Comparison of ENCODE assay signal across 12 mouse cellular contexts in the genomic region with DNA sequence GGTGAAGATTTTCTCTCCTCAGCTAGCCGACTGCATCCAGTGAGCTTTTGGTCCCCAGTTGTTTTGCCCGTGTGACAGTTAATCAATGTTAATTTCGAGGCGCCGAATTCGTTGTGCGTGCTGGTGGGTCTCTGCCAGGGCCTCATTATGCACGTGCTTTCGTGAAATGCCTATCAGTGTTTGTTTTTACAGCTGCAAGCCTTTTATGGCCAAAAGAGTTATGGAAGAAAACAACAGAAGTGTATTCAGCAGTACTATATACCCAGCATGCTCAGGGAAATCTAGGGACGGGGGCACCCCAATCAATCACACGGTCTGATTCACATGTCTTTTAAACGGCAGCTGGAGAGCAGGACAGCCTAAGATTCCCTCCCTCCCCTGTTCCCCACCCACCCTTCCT.
A peak's percentile ranks its signal among the peaks of the same experiment; 100 is the strongest.
DNase-seq lines count a peak whose midpoint lies in the region; ATAC-seq lines count a peak whose summit lies in the region.
"Had no signal": no experiment of that assay in that cellular context is flagged by ENCODE, and none has a peak within 500 bp of the region (broad histone marks: within the 10 kb centered on the region; RNA-seq: fewer than 3 reads in every experiment).

No protein-coding gene starts in this region.

- 0 out of 2 replicates have a peak overlapping the region, but pooled peaks have one; percentile 30 for H3K27ac ChIP-seq in midbrain, embryonic 15.5 days
- no peak overlapping the region for H3K27ac ChIP-seq in midbrain, embryonic 10.5 days (replicated peaks)
- H3K27ac ChIP-seq in forebrain, embryonic 14.5 days (ENCODE audit: low read depth, low read length) = peak overlapping the region; percentile 66; the same call in 1 of the 2 replicates
- no peak overlapping the region for H3K27ac ChIP-seq in hindbrain, embryonic 16.5 days (ENCODE audit: low read depth, low read length)
- H3K27ac ChIP-seq in intestine, embryonic 16.5 days (ENCODE audit: low read length) = no peak overlapping the region
- H3K27ac ChIP-seq: liver, embryonic 12.5 days had no signal

- H3K4me2 ChIP-seq in midbrain, embryonic 15.5 days = peak overlapping the region; percentile 32
- H3K4me2 ChIP-seq in forebrain, embryonic 14.5 days (ENCODE audit: low read length) = peak overlapping the region; percentile 31; the same call in 1 of the 2 replicates
- H3K4me2 ChIP-seq in hindbrain, embryonic 16.5 days (ENCODE audit: low read length) = peak overlapping the region; percentile 40; the same call in 1 of the 2 replicates
- H3K4me2 ChIP-seq in intestine, embryonic 16.5 days (ENCODE audit: low read depth, low read length) = no peak overlapping the region
- H3K4me2 ChIP-seq: liver, embryonic 12.5 days had no signal

- no peak for DNase-seq in midbrain, embryonic 10.5 days (ENCODE audit: low spot score)
- peak; percentile 82 for DNase-seq in forebrain, embryonic 14.5 days (ENCODE audit: low spot score)
- peak; percentile 84 for DNase-seq in retina, postnatal 1 day
- DNase-seq in cerebellum, postnatal 14 days = no peak
- DNase-seq in layer of hippocampus, adult 18-20 months (ENCODE audit: low spot score in 2 of 2) = no peak
- DNase-seq: adrenal gland, postnatal 36 days; cerebellum, adult 18-20 months; left cerebral cortex, postnatal 4 days had no signal

- H3K36me3 ChIP-seq in midbrain, embryonic 15.5 days (replicated peaks) = no peaks in the 10 kb centered on the region
- no peaks in the 10 kb centered on the region for H3K36me3 ChIP-seq in midbrain, embryonic 10.5 days
- H3K36me3 ChIP-seq in forebrain, embryonic 14.5 days (ENCODE audit: control insufficient read depth, insufficient read depth, low read length) = no peaks in the 10 kb centered on the region
- H3K36me3 ChIP-seq in hindbrain, embryonic 16.5 days (ENCODE audit: control insufficient read depth, insufficient read depth, low read length) = no peaks in the 10 kb centered on the region
- no peaks in the 10 kb centered on the region for H3K36me3 ChIP-seq in intestine, embryonic 16.5 days (ENCODE audit: control insufficient read depth, insufficient read depth, low read length)
- H3K36me3 ChIP-seq: liver, embryonic 12.5 days had no signal

- no peak overlapping the region for H3K4me3 ChIP-seq in midbrain, embryonic 15.5 days
- H3K4me3 ChIP-seq in midbrain, embryonic 10.5 days = no peak overlapping the region
- no peak overlapping the region for H3K4me3 ChIP-seq in forebrain, embryonic 14.5 days (ENCODE audit: low read depth, low read length)
- H3K4me3 ChIP-seq in hindbrain, embryonic 16.5 days (ENCODE audit: low read length) = no peak overlapping the region
- H3K4me3 ChIP-seq in intestine, embryonic 16.5 days (ENCODE audit: low read length) = no peak overlapping the region
- H3K4me3 ChIP-seq: liver, embryonic 12.5 days had no signal

- ATAC-seq in midbrain, embryonic 15.5 days (replicated peaks) = no peak; the same call in 1 of the 2 replicates
- peak; percentile 92 for ATAC-seq in forebrain, embryonic 14.5 days
- ATAC-seq in hindbrain, embryonic 16.5 days = 0 out of 2 replicates have a peak, but pooled peaks have one; percentile 54
- ATAC-seq in intestine, embryonic 16.5 days = no peak
- ATAC-seq: liver, embryonic 12.5 days had no signal

- no peaks in the 10 kb centered on the region for H3K9me3 ChIP-seq in midbrain, embryonic 15.5 days
- no peaks in the 10 kb centered on the region for H3K9me3 ChIP-seq in midbrain, embryonic 10.5 days (replicated peaks)
- no peaks in the 10 kb centered on the region for H3K9me3 ChIP-seq in forebrain, embryonic 14.5 days (replicated peaks; ENCODE audit: control insufficient read depth, low read length)
- no peaks in the 10 kb centered on the region for H3K9me3 ChIP-seq in hindbrain, embryonic 16.5 days (ENCODE audit: control insufficient read depth, low read length)
- H3K9me3 ChIP-seq in intestine, embryonic 16.5 days (ENCODE audit: control insufficient read depth, low read length) = no peaks in the 10 kb centered on the region
- H3K9me3 ChIP-seq: liver, embryonic 12.5 days had no signal

- 0 out of 2 replicates have a peak, but pooled peaks cover 3% of the 10 kb centered on the region for H3K4me1 ChIP-seq in midbrain, embryonic 15.5 days
- H3K4me1 ChIP-seq in midbrain, embryonic 10.5 days = peaks cover 4% of the 10 kb centered on the region
- H3K4me1 ChIP-seq in forebrain, embryonic 14.5 days (ENCODE audit: control insufficient read depth, insufficient read depth, low read length) = peaks cover 15% of the 10 kb centered on the region
- H3K4me1 ChIP-seq in hindbrain, embryonic 16.5 days (ENCODE audit: control insufficient read depth, insufficient read depth, low read depth, low read length) = peaks cover 5% of the 10 kb centered on the region
- H3K4me1 ChIP-seq in intestine, embryonic 16.5 days (ENCODE audit: control insufficient read depth, insufficient read depth, low read length) = no peaks in the 10 kb centered on the region
- H3K4me1 ChIP-seq: liver, embryonic 12.5 days had no signal

- H3K9ac ChIP-seq in midbrain, embryonic 15.5 days = no peak overlapping the region
- peak overlapping the region; percentile 7; the same call in 1 of the 2 replicates for H3K9ac ChIP-seq in forebrain, embryonic 14.5 days (ENCODE audit: low read length)
- no peak overlapping the region for H3K9ac ChIP-seq in hindbrain, embryonic 16.5 days (ENCODE audit: low read depth, low read length)
- no peak overlapping the region for H3K9ac ChIP-seq in intestine, embryonic 16.5 days (ENCODE audit: low read depth, low read length)
- H3K9ac ChIP-seq: liver, embryonic 12.5 days had no signal

- no peaks in the 10 kb centered on the region for H3K27me3 ChIP-seq in midbrain, embryonic 15.5 days (replicated peaks)
- no peaks in the 10 kb centered on the region for H3K27me3 ChIP-seq in midbrain, embryonic 10.5 days (ENCODE audit: low read depth, poor library complexity, severe bottlenecking)
- no peaks in the 10 kb centered on the region for H3K27me3 ChIP-seq in forebrain, embryonic 14.5 days (replicated peaks; ENCODE audit: control insufficient read depth, insufficient read depth, low read length)
- no peaks in the 10 kb centered on the region for H3K27me3 ChIP-seq in hindbrain, embryonic 16.5 days (replicated peaks; ENCODE audit: control insufficient read depth, insufficient read depth, low read length)
- H3K27me3 ChIP-seq in intestine, embryonic 16.5 days (replicated peaks; ENCODE audit: control insufficient read depth, insufficient read depth, low read length) = no peaks in the 10 kb centered on the region
- H3K27me3 ChIP-seq: liver, embryonic 12.5 days had no signal

- WGBS in midbrain, embryonic 15.5 days = 43% methylated on average over 12 of the region's 12 CpGs
- 78% methylated on average over 12 of the region's 12 CpGs for WGBS in midbrain, embryonic 10.5 days
- WGBS in forebrain, embryonic 14.5 days = 5% methylated on average over 12 of the region's 12 CpGs
- 13% methylated on average over 12 of the region's 12 CpGs for WGBS in hindbrain, embryonic 16.5 days
- WGBS in intestine, embryonic 16.5 days = 55% methylated on average over 12 of the region's 12 CpGs

Comparison
In these comparisons a context has a peak if more than half of its experiments do, and no peak if none do; other contexts are left out.
1. H3K27ac ChIP-seq: peak in midbrain, embryonic 15.5 days (single experiment) and forebrain, embryonic 14.5 days (single experiment); none in midbrain, embryonic 10.5 days (single experiment), hindbrain, embryonic 16.5 days (single experiment) and intestine, embryonic 16.5 days (single experiment).
2. ATAC-seq: peak in forebrain, embryonic 14.5 days (single experiment) and hindbrain, embryonic 16.5 days (single experiment); none in midbrain, embryonic 15.5 days (single experiment) and intestine, embryonic 16.5 days (single experiment).
3. DNase-seq: peak in forebrain, embryonic 14.5 days (single experiment) and retina, postnatal 1 day (single experiment); none in midbrain, embryonic 10.5 days (single experiment), cerebellum, postnatal 14 days (0 of 2) and layer of hippocampus, adult 18-20 months (0 of 2).